Mouse (Mus musculus) A20 (cell line): ENCODE data around the gene Fastkd5.
"Not testable (repeated sequence)": the region's sequence is repeated elsewhere in the genome, so short reads cannot be mapped to it uniquely, and the experiment has no call there.

ENCODE experiments used
- DNase-seq: peaks from one replicate; pipeline ENCODE4 v3.0.0-alpha.2; 2011; ENCODE audit warnings: low read depth, low spot score

Gene Fastkd5

GRCm38 (mm10) chr2:130577021-130577420 is 52.8 kb downstream of the Fastkd5 start:
- no peak for DNase-seq

GRCm38 (mm10) chr2:130576564-130576963 is 53.3 kb downstream of the Fastkd5 start:
- not testable (repeated sequence) for DNase-seq

- DNase-seq = no peak
Observed at GRCm38 (mm10) chr2:130575873-130576272, 54.0 kb downstream of the Fastkd5 start, which contains the start of gene Oxt. Gene Oxt, plus strand, starts transcription at chr2:130576173.

GRCm38 (mm10) chr2:130574960-130575359 is 54.9 kb downstream of the Fastkd5 start:
- DNase-seq = peak; percentile 52

- no peak for DNase-seq
Observed at GRCm38 (mm10) chr2:130569926-130570325, 59.9 kb downstream of the Fastkd5 start.

- no peak for DNase-seq
Observed at GRCm38 (mm10) chr2:130568921-130569320, 60.9 kb downstream of the Fastkd5 start.

- no peak for DNase-seq
Observed at GRCm38 (mm10) chr2:130564983-130565382, 64.8 kb downstream of the Fastkd5 start.

GRCm38 (mm10) chr2:130564063-130564462 is 65.8 kb downstream of the Fastkd5 start:
- no peak for DNase-seq
